Mouse (Mus musculus) heart, postnatal 25 days (tissue): ENCODE measurements around the gene Galnt6. TPM values are rescaled to one million over a fixed set of nuclear protein-coding genes. Genes with fewer than 3 reads are reported as not detected.

ENCODE experiments used
- DNase-seq: peaks from one replicate; pipeline ENCODE4 v3.0.0; 2022; ENCODE audit warnings: low spot score
- intact Hi-C: fragments of 180-260 bp; cut with DNase I; formaldehyde crosslinking; loops from one replicate; pipeline ENCODE4 v1.15.1; 2025
- total RNA-seq, 2 experiments: library from RNA; stranded (reverse); gene quantifications; 2 replicates each; pipeline ENCODE4 v1.2.3; 2021

Galnt6 gene
- total RNA-seq, 2 experiments from 2014 or later, result 0.99 to 1.2 TPM

GRCm38 (mm10) chr15:100691990-100692389 lies 37.2 kb downstream of the Galnt6 start:
- intact Hi-C loops, result no loop called here
- no peak for DNase-seq

DNA sequence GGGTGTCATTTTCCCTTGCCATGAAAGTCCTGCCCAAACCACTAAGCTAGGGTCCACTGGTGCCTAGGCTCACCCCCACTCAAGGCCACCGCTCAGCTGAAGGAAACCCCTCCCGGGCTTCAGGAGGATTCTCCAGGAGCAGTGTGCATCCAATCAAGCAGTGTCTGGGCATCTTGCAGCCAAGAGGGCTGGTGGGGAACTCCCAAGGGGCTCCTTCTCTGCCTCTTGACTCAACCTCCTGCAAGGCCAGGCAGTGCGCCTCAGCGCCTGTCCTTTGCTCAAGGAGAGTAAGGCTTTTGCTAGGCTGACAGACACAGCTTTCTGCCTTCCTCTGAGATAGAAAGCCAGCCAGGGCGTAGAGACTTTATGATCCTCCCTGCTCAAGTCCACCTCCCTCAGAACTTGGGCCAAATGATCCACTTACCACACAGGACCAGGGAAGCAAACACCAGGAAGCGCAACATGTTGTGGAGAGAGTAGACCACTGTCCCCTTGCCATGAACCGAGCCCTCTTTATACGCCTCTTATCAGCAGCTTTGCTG lies 41.7 kb downstream of the Galnt6 start, which contains the start of gene Cela1:
Gene Cela1, minus strand, starts transcription at position 492 of the 542 bp plus-strand sequence.
- no peak for DNase-seq
- intact Hi-C loops, result no loop called here

DNA sequence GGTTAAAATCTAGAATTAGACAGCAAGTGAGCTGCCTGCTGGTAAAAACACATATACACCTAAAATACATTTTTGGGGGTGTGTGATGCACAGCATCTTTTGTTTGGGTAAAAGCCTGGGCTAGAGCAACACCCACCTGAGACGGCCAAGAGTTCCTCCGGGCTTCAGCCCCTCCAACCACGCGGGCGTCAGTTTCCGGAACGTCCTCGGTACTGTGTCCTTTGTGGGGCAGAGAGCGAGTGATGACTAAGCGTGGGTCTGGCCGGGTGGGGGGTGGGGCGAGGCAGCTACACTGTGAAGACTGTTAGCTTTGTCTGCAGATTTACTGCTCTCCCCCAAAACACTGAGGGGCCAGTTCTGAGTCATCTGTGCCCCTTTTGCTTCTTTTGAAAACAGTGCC lies 42.2 kb downstream of the Galnt6 start:
- DNase-seq, result no peak
- intact Hi-C loops, result no loop called here

GRCm38 (mm10) chr15:100686434-100686833 lies 42.7 kb downstream of the Galnt6 start:
- intact Hi-C loops, result no loop called here
- DNase-seq, result no peak

DNA sequence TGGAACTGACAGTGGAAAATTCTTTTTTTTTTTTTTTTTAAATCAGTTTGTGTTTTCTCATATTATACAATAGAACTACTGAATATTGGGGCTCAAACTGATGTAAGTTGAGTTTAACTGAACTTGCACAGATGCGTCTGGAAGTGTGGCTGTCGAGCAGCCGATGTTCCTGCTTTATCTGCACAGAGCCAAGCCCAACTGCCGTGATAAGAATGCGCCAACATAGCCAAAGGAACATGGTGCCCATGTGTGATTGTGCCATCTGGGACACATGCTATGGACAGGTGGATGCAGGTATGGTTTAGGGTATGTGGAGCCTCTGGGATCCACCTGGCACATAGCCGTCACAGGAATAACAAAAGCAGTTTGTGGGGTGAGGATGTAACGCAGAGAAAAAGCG lies 43.3 kb downstream of the Galnt6 start:
- no peak for DNase-seq
- intact Hi-C loops, result no loop called here

DNA sequence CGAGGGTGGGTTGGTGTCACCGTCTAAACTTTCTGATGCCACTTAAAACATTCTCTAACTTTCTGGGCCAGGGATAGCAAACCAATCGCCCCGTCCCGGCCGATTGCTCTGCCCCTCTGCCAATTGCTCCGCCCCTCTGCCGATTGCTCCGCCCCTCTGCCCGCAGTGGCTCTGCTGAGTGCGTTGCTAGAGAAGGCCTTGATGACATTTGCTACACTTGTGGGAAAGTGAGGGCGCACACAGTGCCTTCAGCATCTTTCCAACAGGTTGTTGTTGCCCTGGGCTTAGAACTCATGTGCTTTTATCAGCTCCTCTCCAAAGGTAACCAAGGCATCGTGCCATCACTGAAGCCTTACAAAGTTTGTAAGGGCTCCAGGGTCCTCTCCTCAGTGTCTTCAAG lies 43.9 kb downstream of the Galnt6 start:
- DNase-seq, result no peak
- intact Hi-C loops, result no loop called here

DNA sequence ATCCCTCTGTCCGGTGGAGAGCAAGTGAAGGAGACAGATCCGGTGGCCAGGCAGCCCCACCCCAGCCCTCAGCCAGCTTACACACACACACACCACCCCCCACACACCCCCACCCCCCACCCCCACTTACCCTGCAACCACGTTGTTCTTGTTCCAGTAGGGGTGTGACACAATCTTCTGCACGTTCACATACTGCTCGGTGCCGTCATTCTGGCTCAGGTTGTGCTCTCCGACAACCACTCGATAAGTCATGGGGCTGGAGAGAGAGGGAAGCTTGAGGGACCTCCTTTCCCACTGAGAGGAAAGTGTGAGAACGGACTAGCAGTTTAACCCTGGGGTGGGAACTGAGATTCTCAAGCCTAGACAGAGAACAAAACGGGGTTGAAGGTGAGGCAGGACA lies 44.7 kb downstream of the Galnt6 start:
- intact Hi-C loops, result loop anchor here (5.0 kb wide), 1 partner anchor 47 kb away; the partner anchor contains the start of gene Smagp
- DNase-seq, result no peak

- intact Hi-C loops, result loop anchor here (2.0 to 5.0 kb wide), 4 partner anchors 46 to 218 kb away; partner anchors contain the start of gene Smagp
- DNase-seq, result no peak
These were observed 46.1 kb downstream of the Galnt6 start for GRCm38 (mm10) chr15:100683041-100683440.

- DNase-seq, result no peak
- intact Hi-C loops, result loop anchor here (2.0 to 5.0 kb wide), 4 partner anchors 44 to 217 kb away; partner anchors contain the start of gene Smagp
These were observed 47.4 kb downstream of the Galnt6 start for GRCm38 (mm10) chr15:100681770-100682169.

- no peak for DNase-seq
- intact Hi-C loops, result loop anchor here (5.0 kb wide), 1 partner anchor 43 kb away; the partner anchor contains the start of gene Smagp
These were observed 48.8 kb downstream of the Galnt6 start for GRCm38 (mm10) chr15:100680381-100680780.

- intact Hi-C loops, result no loop called here
- DNase-seq, result no peak
These were observed 50.2 kb downstream of the Galnt6 start for GRCm38 (mm10) chr15:100679005-100679404.

DNA sequence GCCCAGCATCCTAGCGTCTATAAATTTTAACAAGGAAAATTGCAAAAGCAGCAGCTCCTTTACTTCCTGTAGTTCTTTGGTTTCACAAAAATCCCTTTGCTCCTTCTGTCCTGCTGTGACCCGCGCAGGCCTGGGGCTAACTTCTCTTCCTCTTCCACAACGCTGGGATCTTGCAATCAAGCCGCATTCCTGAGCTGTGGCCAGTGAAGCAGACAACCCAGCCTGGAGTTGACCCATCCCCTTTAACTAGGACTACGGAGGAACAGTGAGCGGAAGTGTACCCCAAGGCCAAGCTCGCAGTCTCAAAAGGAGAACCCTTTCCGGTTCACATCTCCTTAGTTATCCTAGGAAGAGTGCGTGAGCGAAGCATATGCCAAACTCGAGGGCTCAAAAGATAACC lies 50.6 kb downstream of the Galnt6 start:
- intact Hi-C loops, result no loop called here
- DNase-seq, result no peak

DNA sequence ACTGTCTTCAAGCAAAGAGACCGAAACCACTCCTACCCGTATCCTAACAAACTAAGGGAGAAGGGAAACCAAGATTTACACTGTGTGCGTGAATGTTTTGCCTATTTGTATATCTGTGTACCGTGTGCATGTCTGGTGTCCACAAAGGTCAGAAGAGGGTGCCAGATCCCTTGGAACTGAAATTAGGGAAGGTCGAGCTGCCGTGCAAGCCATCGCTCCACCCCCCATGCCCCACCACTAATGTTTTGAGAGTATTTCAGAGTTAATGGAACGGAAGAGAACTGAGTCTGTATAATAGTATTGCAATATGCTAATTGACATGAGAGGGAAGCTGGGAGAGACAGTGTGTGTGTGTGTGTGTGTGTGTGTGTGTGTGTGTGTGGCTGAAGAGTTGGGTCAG lies 51.5 kb downstream of the Galnt6 start:
- DNase-seq, result no peak
- intact Hi-C loops, result no loop called here

DNA sequence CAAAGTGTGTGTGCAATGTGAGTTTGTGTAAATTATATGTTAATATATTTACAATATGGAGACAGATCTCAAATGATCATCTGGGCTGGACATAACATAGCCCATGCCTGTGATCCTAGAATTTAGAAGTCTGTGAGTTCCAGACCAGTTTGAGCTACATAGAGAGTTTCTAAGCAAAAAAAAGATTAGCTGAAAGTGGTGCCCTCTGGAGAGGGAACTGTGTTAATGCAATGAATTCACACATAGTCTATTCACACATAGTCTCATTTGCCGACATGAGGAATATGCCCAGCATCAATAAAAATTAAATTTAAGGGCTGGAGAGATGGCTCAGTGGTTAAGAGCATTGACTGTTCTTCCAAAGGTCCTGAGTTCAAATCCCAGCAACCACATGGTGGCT lies 52.7 kb downstream of the Galnt6 start:
- no peak for DNase-seq
- intact Hi-C loops, result no loop called here

DNA sequence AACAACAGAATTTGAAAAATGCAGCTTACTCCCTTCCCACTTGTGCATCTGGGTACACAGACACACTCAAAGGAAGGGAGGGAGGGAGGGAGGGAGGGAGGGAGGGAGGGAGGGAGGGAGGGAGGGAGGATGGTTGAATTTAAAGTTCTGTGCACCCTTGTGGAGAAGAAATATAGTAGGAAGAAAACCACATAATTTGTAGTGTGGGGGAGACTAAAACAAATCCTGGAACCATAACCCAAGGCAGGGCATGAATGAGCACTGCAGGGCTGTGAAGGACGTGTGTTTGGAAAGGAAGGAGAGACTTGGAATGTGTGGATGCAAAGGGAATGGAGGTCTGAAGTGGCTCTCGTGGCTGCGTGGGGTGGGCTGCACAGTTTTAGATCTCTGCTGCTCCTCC lies 53.7 kb downstream of the Galnt6 start:
- intact Hi-C loops, result no loop called here
- no peak for DNase-seq

DNA sequence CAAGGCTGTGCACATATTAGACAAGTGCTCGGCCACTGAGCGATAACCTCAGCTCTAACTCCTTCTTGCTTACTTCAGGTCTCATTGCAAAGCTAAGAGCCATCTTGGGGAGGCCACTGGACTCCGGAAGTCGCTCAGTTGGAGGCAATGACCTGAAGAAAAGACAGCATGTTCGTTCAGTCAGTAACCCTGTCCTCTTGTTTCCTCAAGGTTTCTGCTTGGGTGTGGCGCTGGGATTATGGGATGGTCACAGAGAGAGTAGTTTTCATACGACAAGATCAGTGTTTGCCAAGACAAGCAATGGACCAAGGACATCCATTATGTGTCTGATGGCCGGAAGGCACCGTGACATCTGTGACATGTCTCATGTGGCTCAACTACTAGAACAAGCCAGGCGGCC lies 54.6 kb downstream of the Galnt6 start:
- no peak for DNase-seq
- intact Hi-C loops, result no loop called here

GRCm38 (mm10) chr15:100673585-100674391 lies 55.4 kb downstream of the Galnt6 start:
- intact Hi-C loops, result no loop called here
- no peak for DNase-seq

DNA sequence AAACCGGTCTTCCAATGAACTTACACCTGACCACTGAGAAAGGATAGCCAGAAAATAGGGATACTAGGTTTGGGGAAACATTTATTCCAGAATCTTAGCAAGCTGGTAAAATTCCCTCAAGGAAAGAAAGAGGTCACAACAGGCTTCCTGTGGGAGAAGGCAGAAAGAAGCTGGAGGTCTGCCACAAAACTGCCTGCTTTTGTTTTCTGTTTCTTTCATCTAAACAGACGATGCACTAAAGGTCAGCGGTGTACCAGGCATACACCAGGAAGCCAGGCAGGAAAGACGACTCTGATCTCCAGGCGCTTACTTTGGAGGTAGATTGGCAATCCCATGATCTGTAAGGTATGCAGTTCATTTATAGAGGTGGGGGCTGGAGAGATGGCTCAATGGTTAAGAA lies 58.3 kb downstream of the Galnt6 start:
- no peak for DNase-seq
- intact Hi-C loops, result no loop called here

GRCm38 (mm10) chr15:100670004-100670403 lies 59.2 kb downstream of the Galnt6 start:
- intact Hi-C loops, result no loop called here
- no peak for DNase-seq

- intact Hi-C loops, result no loop called here
- DNase-seq, result no peak
These were observed 59.8 kb downstream of the Galnt6 start, which contains the start of gene Bin2 for GRCm38 (mm10) chr15:100669337-100669736. Gene Bin2, minus strand, starts transcription at chr15:100669553.

DNA sequence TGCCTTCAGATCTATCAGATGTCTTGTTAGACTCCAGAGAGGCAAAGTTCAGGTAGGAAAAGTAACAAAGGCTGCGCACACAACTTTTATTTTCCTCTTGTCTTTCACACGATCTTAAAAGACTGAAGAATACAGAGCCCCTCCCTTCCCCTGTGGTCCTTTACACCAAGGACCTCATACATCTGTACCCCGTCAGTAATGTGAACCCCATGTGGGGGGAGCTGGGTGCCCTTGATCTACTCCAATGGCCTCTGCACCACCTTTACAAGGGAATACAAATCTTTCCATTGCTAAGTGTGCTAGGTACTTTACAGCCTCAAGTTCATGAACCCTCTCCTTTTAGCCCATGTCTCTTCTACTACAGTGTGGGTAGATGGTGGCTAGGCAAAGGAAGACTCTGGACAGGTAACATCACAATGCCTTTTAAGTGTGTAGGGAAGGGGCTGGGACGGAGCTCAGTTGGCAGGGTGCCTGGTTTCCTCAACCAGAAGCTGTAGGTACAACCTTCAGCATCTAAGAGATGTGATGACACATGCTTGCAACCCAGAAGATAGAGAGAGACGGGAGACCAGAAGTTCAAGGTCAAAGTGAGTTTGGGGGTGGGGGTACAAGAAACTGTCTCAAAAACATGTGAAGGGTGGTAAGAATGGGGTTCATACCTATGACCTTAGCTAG lies 61.2 kb downstream of the Galnt6 start:
- DNase-seq, result no peak
- intact Hi-C loops, result no loop called here
